Mouse (Mus musculus): ENCODE measurements around the gene Rdh13.
A peak's percentile ranks its signal among the peaks of the same experiment; 100 is the strongest.
"Not testable (repeated sequence)": the region's sequence is repeated elsewhere in the genome, so short reads cannot be mapped to it uniquely, and the experiment has no call there.

Rdh13 gene

DNA sequence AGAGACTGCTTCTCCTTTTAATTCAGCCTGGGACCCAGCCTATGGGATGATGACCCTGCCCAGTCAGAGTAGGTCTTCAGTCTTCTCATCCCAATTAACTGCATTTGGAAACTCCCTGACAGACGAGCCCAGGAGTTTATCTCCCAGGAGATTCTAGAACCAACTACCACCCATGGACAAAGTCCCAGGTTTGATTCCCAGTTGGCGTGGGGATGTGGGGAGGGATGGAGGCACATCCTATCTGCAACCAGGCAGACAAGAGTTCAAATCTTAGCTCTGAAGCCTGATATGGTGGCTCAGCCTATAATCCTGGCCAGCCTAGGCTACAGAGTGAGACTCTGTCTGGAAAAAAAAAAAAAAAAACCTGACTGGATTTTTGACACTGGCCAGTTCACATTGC is 7.7 kb downstream of the Rdh13 start:
- DNase-seq (ENCODE audit: extremely low read depth, insufficient read length, low spot score): no peak

DNA sequence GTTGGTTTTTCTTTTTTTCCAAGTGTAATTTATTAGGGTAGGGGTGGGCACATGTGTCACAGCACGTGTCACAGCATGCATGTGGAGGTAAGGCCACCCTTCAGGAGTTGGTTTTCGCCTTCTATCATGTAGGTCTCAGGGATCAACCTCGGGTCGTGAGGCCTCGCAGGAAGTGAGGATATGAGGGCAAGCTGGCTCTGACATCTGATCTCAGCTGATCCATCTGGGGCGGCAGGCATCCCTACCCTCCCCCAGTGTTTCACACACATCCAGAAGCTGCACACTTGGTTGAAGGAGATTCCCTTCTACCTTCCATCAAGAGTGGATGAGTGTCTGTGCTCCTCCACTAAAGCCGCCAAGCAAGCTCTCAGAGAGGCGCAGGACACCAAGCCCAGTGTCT is 13.4 kb downstream of the Rdh13 start:
- DNase-seq (ENCODE audit: extremely low read depth, insufficient read length, low spot score): no peak

DNA sequence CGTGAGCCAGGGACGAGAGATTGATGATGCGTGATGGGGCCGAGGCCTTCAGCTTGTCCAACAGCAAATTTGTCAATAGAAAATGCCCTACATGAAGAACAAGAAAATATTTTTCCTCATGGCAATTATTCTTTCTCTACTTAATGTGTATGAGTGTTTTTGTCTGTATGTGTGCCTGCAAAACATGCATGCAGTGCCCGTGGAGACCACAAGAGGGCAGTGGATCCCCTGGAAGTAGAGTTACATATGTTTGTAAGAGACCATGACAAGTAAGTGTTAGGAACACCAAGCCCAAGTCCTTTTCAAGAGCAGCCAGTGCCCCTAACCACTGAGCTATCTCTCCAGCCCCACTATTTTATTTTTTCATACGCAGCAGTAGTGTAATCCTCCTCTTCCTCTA is 13.9 kb downstream of the Rdh13 start:
- DNase-seq (ENCODE audit: extremely low read depth, insufficient read length, low spot score): peak; percentile 36

DNA sequence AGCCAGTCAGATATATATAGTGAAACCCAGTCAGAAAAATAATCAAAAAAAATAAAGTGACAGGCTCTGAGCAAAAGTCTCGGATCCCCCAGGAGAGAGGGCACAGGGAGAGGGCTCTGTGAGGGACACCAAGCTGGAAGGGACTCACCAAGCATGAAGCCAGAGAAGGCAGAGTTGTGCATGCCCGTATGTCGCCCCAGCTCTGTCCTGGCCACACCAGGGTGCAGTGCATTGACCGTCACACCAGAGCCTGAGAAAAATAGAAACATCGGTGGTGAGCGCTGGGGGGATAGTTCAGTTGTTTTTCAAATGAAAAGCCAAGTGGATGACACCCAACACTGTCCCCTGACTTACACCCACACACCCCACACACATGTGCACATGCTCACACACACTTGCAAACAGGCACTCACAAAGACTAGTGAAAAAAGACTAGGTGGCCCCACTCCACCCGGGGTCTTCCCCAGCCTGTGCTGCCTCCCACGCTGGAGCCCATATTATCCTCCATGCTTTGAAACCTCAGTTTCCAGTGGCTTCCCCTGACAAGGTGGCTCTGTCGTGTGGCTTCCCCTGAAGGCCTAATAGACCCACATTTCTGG is 15.1 kb downstream of the Rdh13 start:
- no peak for DNase-seq (ENCODE audit: extremely low read depth, insufficient read length, low spot score)

- DNase-seq (ENCODE audit: extremely low read depth, insufficient read length, low spot score): peak; percentile 52
Observed at GRCm38 (mm10) chr7:4427161-4427912, 18.1 kb downstream of the Rdh13 start.

DNA sequence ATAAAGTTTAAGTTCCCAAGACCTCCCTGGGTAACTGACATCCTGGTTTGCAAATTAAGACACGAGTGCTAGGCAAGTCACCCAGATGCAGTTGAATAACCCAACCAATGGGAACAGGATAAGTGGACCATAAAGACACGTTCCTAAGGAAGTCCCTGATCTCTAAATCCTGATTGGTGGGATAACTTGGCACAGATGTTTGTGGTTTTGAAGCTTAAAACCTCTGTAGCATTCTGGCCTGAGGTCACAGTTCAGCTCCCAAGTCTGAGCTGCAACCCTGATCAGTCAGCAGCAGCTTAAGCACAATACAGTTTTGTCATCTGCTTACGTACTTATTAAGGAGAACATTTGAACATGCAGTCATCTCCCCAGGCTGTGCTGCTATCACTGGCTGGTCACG is 25.2 kb downstream of the Rdh13 start:
- no peak for DNase-seq (ENCODE audit: extremely low read depth, insufficient read length, low spot score)

GRCm38 (mm10) chr7:4419681-4420080 is 25.8 kb downstream of the Rdh13 start:
- DNase-seq (ENCODE audit: extremely low read depth, insufficient read length, low spot score): no peak

- not testable (repeated sequence) for DNase-seq (ENCODE audit: extremely low read depth, insufficient read length, low spot score)
Observed at GRCm38 (mm10) chr7:4412406-4412805, 33.0 kb downstream of the Rdh13 start.

DNA sequence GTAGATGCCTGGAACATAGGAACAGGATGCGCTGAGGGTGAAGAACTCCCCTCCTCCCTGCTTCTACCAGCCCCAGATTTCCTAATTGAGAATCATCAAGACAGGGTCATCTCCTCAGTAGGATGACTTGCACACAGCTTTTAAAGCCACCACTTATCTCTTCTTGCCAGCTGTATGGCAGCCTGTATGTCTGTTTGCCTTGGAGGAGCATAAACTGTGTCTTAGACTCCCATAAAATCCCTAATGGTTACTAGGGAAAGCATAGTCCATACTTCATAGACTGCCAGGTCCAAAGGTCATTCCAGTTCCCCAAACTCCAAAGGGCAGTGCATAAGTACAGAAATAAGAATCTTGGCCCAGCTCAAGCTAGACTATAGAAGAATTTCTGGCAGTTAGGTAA is 47.7 kb downstream of the Rdh13 start, which contains the start of gene Gp6:
TSS of gene Gp6 (minus strand) at position 15 of the 400 bp plus-strand sequence.
- DNase-seq (ENCODE audit: extremely low read depth, insufficient read length, low spot score): no peak
